Mouse (Mus musculus) T-cell, adult 2 months (primary cell): ENCODE results near the gene Slc29a4.

Experiments used
- DNase-seq: peaks from one replicate; pipeline ENCODE4 v3.0.0; 2022; ENCODE audit warnings: low spot score

The Slc29a4 gene

DNA sequence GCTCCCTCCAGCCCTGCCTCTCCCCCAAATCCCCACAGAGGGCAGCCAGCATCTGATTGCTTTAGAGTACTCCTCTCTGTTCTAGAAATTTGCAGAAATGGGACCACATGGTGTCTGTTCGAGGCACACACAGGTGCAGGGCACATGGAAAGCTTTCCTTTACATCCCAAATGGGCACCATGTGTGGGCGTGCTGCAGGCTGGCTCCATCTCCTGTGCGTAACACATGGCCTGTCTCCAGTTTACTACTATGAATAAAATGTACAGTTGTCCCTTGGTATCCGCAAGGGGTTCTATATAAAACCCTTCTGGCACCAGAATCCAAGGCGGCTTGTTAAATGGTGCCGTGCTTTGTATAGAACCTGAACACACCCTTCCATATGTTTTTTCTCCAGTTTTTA is 4.6 kb downstream of the Slc29a4 start:
- DNase-seq: no peak

DNA sequence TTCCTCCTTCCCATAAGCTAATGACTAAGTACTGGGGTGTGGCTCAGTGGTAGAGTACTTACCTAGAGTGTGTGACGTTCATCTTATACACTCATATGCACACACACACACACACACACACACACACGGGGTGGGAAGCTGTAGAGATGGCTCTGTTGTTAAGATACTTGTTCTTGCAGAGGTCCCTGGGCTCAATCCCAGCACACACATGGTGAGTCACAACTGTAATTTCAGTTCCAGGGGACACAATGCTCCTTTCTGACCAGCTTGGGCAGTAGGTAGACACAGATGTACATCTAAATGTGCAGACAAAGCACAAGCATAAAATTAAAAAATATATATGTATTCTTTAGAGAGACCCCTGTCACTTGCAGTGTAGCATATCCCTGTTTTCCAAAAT is 5.4 kb downstream of the Slc29a4 start:
- no peak for DNase-seq

DNA sequence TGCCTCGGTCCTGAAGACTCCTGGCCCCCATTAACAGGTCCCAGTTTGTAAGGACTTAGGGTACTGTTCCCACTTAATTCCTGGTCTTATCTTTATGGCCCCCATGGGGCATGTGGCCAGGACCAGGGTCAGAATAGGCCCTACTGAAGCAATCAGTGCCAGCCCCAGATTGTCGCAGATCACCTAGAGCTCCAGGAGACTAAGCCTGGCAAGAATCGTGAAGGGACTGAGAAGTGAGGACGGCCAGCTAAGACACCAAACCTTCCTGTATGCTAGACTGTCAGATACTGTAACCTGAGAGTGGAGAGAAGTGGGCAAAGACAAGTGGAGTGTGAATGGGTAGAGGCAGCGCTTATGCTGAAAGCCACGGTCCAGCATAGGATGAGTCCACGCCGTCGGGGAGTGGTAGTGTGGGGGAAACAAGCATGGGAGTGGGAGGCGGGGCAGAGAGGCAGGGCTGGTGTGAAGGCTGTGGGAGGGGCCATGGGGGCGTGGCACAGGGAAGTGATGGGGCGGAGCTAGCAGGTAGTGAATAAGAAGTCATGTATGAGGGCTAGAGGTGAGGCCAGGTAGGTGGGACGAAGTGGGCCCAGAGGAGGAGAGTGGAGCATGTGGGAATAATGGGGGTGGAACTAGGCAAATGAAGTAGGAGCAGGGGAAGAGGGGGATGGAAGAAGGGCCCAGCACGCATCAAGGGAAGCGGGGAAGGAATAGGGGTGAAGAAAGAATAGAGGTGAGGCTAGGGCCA is 8.7 kb downstream of the Slc29a4 start:
- DNase-seq: peak; percentile 20

DNA sequence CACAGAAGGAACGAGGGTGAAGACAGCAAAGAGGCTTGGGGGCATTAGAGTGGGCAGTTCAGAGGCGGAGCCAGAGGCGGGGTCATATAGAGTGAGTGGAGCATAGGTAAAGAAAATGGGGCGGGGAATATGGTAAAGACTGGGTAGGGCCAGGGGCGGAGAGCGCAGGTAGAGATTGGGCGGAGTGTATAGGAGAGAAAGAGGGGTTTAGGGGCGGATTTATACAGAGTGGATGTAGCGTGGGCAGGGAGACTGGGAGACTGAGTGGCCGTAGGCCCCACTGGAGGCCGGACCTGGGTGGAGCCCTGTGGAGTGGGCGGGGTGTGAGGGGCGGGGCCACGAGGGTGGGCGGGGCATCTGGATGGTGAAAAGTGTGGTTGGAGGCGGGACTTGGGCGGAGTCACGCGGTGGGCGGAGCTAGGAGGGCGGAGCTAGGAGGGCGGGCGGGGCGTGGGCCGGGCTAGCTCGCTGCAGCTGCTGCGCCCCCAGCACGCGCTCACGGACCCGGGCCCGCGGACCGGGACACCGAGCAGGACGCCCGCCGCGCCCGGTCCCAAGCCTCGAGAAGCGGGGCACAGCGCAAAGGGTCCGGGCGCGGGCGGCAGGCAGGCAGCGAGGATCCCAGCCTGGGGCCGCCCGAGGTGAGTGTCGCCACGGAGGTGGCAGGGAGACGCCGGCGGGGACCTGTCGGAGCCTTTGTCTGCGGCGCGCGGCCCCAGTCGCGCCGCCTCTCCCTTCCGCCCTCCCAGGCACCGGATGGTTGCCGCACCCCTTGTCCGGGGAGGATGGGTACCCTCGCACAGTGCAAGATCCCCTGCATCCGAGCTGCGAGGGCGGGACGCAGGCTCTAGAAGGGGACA is 9.6 kb downstream of the Slc29a4 start:
- DNase-seq: peak; percentile 19

DNA sequence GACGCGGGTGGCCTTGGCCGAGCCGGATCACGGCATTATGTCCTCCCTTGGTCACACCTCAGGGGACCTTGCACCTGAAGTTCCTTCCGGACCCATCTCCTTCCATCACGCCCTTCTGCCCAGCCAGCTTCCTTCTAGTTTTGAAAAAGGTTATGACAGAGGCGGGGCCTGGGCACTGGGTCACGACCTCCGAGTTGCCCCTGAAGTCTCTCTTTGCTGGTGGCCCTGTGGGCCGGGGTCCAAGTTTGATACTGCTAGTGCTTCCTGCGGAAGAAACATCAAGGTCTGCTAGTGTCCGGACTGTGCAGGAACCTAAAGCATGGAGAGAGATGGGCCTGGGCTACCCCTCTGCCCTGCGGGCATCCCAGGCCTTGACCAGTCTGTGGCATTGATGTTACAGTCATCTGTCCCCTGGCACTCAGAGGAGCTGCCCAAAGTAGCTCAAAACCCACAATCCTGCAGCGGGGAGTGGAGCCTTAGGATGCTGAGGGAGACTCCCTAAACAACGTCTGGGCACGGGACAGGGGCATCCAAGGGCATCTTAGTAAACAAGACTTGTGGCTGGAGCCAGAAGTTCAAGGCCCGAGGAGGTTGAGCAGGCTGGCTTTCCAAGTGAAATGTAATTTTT is 10.3 kb downstream of the Slc29a4 start:
- DNase-seq: no peak

DNA sequence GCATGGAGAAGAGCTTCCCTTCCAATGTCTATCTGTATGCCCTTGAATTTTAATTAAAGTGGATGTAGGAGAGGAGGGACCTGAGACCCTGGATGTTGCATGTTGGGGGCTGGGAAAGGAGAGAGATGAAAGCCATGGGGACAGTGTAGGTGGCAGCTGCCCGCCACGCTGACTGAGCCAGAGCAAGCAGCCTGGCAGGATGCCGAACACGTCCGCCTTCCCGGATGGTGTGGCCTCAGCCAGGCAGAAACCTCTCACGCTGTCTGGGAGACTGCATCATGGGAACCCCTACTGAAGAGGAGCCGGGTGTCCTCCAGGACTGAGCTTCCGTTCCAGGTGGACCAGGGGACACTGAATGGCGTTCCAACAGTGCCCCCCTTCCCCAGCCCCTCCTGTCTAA is 11.3 kb downstream of the Slc29a4 start:
- DNase-seq: no peak

DNA sequence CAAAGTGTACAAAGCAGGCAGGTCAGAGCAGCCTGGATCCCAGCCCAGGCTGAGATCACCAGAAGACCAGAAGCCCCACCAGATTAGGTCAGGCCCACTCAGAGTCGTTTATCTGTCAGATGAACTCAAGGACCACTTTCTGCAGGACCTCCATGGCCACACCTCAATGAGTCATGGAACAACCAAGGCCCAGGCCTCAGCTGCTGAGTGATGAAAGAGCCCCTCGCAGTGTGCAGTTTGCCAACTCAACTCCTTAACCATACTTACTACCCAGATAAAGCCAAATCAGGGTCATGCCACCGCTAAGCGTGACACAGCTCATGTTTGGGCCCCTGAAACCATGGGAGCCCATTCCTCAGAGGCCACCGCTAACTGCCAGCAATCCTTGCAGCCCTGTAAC is 15.4 kb downstream of the Slc29a4 start:
- DNase-seq: no peak

DNA sequence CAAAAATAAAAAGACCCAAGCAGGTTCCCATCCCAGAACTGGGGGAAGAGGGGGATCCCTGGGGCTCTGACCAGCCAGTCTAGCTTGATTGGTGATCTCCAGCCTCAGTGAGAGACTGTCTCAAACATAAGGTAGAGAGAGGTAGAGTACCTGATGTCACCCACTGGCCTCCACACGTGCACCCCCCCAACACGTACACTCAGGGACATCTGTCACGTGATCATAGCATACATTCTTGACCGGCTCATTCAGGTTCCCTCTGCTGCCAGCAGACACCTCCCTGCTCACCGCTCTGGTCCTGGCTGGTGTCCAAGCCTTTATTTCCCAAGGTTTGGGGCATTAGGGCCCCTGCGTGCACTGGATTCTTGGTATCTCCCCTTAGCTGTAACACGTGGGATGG is 17.1 kb downstream of the Slc29a4 start:
- no peak for DNase-seq

DNA sequence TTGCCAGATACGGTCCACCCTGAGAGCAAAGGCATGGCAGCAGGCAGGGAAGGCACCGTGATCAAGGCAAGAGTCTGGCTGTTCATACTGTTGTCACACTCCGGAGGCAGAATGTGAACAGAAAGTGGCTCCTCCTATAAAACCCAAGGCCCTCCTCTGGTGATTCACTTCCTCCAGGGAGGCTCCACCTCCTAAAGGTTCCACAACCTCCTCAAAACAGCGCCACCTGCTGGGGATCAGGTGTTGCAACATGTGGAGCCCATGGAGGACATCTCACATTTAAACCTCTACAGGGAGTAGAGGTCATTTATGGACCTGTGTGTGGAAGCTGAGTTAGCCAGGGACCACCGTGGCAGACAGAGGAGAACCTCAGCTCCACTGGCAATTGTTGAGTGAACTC is 20.1 kb downstream of the Slc29a4 start:
- DNase-seq: no peak

DNA sequence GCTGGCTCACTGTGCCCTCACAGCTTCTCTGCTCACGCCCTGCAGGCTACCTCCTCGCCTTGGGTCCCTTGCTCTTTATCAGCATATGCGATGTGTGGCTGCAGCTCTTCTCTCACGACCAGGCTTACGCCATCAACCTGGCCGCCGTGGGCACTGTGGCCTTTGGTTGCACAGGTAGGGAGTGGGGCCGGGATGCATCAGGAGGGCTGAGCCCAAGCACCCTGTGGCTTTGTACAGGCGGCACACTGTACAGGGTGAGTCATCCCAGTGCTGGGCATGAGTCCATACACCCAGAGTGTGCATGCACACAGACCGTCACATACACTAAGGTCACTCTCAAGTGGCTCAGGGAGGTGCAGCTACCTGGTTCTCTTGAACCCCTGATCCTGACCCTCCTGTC is 21.7 kb downstream of the Slc29a4 start:
- no peak for DNase-seq

DNA sequence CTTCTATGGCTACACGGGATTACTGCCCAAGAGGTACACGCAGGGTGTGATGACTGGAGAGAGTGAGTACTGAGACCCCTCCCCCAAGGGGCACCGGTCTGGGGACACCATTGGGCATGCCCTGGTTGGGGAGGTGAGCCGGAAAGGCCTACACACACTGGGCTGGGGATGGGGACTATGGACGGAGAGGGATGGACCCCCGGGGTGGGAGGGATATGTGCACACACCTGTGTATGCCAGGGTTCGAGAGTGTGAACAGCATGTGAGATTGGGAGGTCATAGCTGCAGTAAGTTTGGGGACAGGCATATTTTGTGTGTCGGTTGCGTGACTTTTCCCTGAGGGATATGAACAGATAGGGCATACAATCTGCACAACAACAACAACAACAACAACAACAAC is 22.7 kb downstream of the Slc29a4 start:
- no peak for DNase-seq

DNA sequence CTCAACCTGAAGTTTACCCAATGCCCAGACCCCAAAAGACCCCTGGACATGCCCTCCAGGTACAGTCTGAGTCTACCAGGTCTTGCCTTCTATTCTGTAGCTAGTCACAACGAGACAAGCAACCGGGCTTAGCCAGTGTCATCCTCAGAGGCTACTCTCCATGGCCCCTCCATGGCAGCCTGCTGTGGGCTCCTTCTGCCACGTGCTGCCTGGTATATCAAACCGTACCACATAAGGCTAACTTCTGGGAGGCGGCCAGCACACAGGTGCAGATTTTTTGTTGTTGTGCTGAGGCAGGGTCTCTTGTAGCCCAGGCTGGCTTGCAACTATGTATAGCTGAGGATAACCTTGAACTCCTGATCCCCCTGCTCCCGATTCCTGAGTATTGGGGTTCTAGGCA is 23.7 kb downstream of the Slc29a4 start:
- no peak for DNase-seq

DNA sequence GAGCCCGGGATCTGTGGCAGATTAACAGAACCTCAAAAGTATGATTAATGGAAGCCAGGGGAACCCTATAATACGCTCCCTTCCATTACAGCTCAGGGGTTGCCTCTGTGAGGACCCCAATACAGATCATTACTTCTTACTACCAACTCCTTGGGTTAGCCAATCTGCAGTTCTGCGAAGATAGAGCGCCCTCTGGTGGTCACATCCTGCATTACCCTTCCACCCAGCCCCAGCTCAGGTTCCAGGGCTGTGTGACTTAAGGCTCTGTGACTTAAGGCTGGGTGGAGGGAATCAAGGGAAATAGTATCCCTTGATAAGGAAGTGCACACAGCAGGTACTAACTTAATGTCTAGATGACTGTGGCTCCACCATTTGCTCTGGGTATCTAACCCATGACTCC is 25.7 kb downstream of the Slc29a4 start:
- DNase-seq: peak; percentile 63

DNA sequence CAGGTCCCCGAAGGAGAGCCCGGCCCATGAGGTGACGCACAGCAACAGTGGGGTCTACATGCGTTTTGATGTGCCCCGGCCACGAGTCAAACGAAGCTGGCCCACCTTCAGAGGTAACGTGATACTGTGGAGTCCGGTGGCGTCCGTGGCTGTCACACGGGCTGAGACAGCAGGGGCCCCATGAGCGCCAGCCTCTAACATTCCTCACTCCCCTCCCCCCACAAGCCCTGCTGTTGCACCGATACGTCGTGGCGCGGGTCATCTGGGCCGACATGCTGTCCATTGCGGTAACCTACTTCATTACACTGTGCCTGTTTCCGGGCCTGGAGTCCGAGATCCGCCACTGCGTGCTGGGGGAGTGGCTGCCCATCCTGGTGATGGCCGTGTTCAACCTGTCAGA is 26.2 kb downstream of the Slc29a4 start:
- no peak for DNase-seq

DNA sequence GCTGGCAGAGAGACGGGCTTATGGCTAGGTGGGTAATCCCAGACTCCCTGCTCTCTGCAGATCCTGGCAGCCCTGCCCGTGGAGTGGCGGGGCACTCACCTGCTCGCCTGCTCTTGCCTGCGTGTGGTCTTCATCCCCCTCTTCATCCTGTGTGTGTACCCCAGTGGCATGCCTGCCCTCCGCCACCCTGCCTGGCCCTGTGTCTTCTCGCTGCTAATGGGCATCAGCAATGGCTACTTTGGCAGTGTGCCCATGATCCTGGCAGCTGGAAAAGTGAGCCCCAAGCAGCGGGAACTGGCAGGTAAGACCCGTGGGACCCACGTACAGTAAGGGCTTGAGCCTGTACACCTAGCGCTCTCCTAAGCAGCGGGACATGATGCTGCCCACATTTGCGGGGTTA is 27.6 kb downstream of the Slc29a4 start:
- no peak for DNase-seq

DNA sequence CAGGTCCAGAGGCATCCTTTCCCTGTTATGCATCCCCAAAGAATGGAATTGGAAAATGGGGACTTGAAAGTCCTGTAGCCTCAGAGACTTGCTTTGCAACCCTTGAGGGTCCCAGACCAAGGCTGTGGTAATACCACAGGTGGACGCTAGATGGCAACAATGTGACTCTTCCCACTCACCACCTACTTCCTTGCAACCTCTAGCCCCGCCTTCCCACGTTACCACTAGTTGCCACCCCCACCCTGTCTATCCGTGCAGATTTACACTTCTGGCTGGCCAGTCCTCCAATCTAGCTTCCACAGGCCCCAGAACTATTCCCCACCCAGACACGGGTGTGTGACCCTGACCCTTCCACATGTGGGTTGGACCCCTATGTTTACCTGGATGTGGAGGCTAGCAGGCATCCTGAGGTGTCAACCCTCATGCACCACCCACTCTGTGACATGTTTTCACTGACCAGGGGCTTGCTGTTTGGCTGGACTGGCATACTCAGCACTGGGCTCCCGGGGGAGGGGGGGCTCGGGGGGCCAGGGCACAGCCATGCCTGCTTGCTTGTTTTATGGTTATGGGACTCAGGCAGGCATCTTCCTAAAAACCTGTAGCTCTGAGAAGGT is 31.3 kb downstream of the Slc29a4 start:
- DNase-seq: peak; percentile 54

DNA sequence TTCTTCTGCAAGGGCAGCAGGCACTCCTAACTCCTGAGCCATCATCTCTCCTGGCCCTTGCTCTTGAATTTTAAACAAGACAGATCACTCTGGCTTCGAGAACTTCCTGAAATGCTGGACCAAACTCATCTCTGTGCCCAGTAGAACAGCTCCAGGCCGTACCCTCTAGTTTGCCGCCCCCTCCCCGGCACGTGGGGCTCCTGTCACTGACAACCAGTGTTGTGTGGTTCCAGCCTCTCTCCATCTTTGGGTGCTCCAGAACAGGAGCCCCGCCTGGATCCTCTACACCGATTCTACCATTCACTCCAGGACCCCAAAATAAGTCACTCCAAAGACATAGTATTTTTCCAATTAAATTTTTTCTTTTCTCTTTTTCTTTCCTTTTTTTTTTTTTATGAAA is 32.0 kb downstream of the Slc29a4 start:
- DNase-seq: no peak

DNA sequence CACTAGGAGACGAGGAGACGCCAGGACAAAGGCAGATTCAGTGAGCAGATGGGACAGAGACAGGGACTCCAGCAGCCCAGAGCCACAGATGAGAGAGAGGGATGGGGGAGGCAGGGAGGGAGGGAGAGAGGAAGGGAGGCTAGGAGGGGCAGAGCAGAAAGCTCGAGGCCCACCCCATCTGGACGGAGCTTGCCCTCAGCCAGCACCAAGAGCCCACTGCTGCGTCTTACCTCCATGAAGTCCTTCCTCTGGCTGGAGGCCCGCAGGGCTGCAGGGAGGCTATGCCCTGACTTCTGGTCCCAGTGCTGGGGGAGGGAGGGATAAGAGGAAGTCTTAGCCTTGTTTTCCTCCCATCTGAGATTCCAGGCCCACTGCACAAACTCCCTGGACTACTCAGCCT is 34.4 kb downstream of the Slc29a4 start:
- no peak for DNase-seq

DNA sequence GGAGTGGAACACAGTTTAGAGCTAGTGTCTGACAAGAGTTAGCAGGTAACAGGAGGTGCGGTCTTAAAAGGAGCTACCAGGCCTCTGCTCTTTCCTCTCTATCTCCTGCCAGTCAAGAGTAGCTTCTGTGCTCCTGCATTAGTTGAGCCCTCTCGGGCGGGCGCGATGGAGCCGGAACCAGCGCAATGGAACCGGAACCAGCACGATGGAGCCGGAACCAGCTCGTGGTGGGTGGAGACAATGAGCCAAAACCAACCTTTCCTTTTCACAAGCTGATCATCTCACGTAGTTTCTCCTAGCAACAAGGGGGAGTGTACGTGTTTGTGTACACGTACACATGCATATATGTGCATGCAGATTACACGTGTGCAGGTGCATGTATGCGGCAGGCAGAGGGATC is 36.0 kb downstream of the Slc29a4 start:
- DNase-seq: no peak

DNA sequence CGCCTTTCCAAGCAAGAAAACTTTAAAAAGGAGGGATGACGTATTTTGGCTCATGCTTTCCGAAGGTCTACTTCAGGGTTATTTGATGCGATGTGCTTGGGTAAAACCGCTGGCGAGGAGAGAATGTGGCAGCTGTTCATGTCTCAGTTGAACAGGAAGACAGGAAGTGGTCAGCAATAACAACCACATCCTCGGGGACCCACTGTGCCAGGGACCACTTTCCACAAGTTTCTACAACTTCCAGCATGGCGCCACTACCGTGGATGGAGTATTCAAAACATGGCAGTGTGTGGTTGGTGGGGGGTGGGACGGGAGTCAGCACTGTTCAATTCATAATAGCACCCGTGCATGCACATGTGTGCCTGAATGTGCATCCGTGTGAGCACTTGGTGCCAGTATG is 38.0 kb downstream of the Slc29a4 start:
- DNase-seq: no peak

DNA sequence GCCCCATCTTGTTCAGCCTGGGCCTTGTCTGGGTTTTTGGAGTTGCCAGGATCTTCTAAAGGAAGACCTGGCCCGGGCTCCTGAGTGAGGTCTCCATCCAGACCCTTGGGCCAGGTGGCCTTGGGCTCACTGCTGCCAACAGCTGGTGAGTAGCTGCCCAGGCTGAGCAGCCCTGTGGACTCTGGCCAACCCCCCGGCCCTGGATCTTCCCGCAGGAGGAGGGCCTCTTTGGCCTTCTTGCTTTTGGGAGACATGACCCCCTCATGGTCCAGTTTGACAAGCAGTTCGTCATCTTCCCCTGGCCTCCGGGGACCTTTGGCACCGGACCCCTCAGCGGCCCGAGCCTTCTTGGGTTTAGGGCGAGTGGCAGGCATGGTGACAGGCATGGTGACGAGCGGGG is 39.6 kb downstream of the Slc29a4 start:
- no peak for DNase-seq

DNA sequence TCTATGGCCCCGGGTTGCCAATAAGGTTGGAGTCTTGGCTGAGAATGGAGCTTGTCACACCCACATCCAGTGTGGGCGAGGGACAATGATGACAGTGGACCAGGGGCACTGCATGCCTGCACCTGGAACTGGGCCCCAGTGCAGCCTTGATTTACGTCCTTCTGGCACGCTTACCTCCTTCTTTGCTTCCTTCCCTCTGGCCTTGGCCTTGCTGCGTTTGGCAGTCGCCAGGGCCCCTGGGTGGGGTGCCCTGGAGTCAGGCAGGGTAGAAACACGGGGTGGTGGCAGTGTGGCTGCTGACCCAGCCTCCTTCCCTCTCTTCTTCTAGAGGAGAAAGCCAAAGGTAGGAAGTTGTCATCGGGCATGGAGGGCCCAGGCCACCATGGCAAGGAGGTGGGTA is 47.6 kb downstream of the Slc29a4 start:
- no peak for DNase-seq
